Mouse (Mus musculus) C3H10T1/2 (cell line): Measurements from ENCODE around the gene Trim50. TPM values are rescaled to one million over a fixed set of nuclear protein-coding genes. Genes with fewer than 3 reads are reported as not detected.

Source experiments
- polyA plus RNA-seq, 2 experiments: library from polyadenylated mRNA; unstranded; fragments of >200 nt; fragmentation: generic; extraction: Trizol; gene quantifications; one replicate each; pipeline ENCODE4 v1.2.1; 2012; ENCODE audit warnings: missing spikeins in 2 of 2

Trim50 gene
- polyA plus RNA-seq: not detected

GRCm38 (mm10) chr5:135352995-135353394 is at the start of gene Trim50:
Gene Trim50, plus strand, starts transcription at chr5:135353295.

GRCm38 (mm10) chr5:135349862-135350261 is 3.2 kb upstream of the Trim50 start, which contains the start of gene Fkbp6:
Gene Fkbp6, minus strand, starts transcription at chr5:135350044.

GRCm38 (mm10) chr5:135369787-135370654 is 16.9 kb downstream of the Trim50 start, which contains the start of gene Nsun5:
Gene Nsun5, plus strand, starts transcription at chr5:135369953.

DNA sequence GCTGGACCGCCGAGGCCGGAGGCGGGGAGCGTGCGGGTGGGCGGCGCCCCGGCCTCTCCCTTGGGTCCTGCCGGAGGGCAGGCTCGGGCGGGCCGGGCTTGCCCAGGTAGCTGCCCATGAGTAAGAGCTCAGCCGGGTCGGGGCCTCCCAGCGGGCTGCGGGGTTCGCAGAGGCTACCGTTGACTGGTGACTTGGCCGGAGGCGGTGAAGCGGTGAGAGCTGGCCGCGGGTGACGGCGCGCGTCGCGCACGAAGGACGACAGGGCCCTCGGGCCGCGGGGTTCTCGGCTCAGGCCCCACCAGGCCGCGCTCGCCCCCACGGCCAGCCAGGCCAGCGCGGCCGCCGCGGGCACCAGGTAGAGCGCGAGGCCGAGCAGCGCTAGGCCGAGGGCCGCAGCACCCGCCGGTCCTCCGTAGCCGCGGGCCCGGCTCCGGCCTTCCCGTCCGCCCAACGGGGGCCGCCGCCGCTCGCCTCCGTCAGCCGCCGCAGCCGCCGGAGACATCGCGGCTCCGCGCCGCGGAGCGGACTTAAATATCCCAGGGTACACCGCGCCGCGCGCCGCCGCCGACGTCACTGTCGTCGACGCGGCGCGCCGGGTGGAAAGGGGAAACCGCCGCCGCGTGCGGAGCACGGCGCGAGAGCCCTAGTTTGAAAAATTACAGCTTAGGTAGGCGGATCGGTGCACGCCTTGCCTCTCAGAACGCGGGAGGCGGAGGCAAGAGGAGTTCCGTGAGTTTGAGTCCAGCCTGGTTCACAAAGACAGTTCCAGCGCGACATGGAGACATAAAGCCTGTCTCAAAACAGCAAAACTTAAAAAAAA is 41.1 kb downstream of the Trim50 start, which contains the start of gene Pom121:
Gene Pom121 (minus strand): TSS at position 543 of the 820 bp plus-strand sequence.

Other genes with a start within 250 kb of the Trim50 start
- 10 to 100 TPM in 1 of 2 experiments, 1 to 10 TPM in 1; 6.8 to 10.3 TPM for gene Tbl2, start 203.6 kb upstream of the Trim50 start, polyA plus RNA-seq
- 10 to 100 TPM; 44.8 to 53.4 TPM for gene Bcl7b, start 185.0 kb upstream of the Trim50 start, polyA plus RNA-seq
- 10 to 100 TPM in 1 of 2 experiments, 1 to 10 TPM in 1; 3.9 to 29.9 TPM for gene Baz1b, start 166.0 kb upstream of the Trim50 start, polyA plus RNA-seq
- 1 to 10 TPM in 1 of 2 experiments, under 1 TPM in 1; 0.63 to 6.3 TPM for gene Fzd9, start 102.1 kb upstream of the Trim50 start, polyA plus RNA-seq
- not detected for gene Fkbp6, start 3.3 kb upstream of the Trim50 start, polyA plus RNA-seq
- gene Nsun5, start 16.7 kb downstream of the Trim50 start, polyA plus RNA-seq: 10 to 100 TPM; 24.2 to 33.1 TPM
- gene Pom121, start 41.3 kb downstream of the Trim50 start, polyA plus RNA-seq: 10 to 100 TPM in 1 of 2 experiments, 1 to 10 TPM in 1; 5.6 to 13.6 TPM
- gene Hip1, start 191.8 kb downstream of the Trim50 start, polyA plus RNA-seq: 10 to 100 TPM in 1 of 2 experiments, 1 to 10 TPM in 1; 7.4 to 16.2 TPM
- gene Ccl26, start 210.3 kb downstream of the Trim50 start, polyA plus RNA-seq: not detected
- gene Ccl24, start 219.8 kb downstream of the Trim50 start, polyA plus RNA-seq: not detected